Mouse (Mus musculus) left cerebral cortex, adult 2 months (tissue): Measurements from ENCODE around the gene Atad2b. TPM values are rescaled to one million over a fixed set of nuclear protein-coding genes. Genes with fewer than 3 reads are reported as not detected.

Experiments
- DNase-seq, 2 experiments: peaks; one replicate each; pipeline ENCODE4 v3.0.0; 2021 to 2022; ENCODE audit warnings: low spot score in 2 of 2, mixed read lengths in 1 of 2; ENCODE audit errors: extremely low spot score in 1 of 2
- H3K27ac ChIP-seq: fragments of 200-600 bp; 2 replicates; pipeline ENCODE4 v1.8.1; 2022
- H3K4me3 ChIP-seq: fragments of 200-600 bp; 2 replicates; pipeline ENCODE4 v1.8.1; 2022
- CTCF ChIP-seq: fragments of 200-600 bp; IDR thresholded peaks from 2 replicates; pipeline ENCODE4 v1.8.1; 2022; ENCODE audit warnings: antibody characterized with exemption, mild to moderate bottlenecking, moderate library complexity
- intact Hi-C: fragments of 180-260 bp; cut with DNase I; formaldehyde crosslinking; loops from one replicate; pipeline ENCODE4 v1.15.1; 2025
- long read RNA-seq, 2 experiments: library from polyadenylated mRNA; stranded (forward); transcript quantifications; one replicate each; pipeline ENCODE4 v2.0.0; 2021; ENCODE audit warnings: borderline mapping rate in 2 of 2
- total RNA-seq, 2 experiments: library from RNA; stranded (reverse); gene quantifications; 2 replicates each; pipeline ENCODE4 v1.2.3; 2021

Gene Atad2b
- total RNA-seq = 10 to 100 TPM; 32.6 to 37.9 TPM
- long read RNA-seq, experiment 1, partial matches to known transcripts = 4 of 7 reads
- long read RNA-seq, experiment 1, other reads (novel, unspliced or antisense) = 3 of 7 reads
- long read RNA-seq, experiment 2, partial matches to known transcripts = 0 of 3 reads
- long read RNA-seq, experiment 2, other reads (novel, unspliced or antisense) = 3 of 3 reads

DNA sequence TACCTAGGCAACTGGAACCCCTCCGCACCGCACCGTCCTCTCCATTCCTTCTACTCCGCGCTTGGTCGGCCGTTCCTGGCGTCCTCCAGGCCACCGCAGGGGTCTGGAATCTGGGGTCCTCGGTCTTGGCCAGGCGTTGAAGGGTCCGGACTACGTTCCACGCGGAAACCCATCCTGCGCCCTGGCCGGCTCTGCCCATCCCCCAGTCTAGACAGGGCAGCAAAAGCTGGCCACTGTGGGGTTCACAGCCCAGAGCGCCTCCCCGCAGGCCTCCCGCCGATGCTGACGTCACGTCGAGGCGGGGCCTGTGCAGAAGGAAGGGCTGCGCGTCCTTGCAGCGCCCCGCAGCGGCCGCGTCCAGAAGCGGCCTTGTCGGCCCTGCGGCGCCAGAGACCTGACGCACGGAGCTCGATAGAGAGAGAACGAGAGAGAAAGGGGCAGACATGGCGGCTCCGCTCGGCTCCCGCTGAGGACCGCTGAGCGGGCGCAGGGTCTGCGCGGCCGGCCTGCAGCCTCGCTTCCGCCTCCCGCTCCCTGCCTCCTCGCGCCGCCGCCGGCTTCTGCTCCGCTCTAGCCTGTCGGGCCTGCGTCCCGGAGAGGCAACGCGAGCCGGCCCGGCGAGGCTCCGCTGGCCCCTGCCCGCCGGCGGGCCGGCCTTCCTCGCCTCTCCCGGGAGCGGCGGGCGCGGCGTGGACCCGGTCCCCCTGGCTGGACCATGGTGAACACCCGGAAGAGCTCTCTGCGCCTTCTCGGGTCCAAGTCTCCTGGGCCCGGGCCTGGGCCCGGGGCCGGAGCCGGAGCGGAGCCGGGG, at the start of gene Atad2b:
Gene Atad2b (plus strand): TSS at position 360 of the 811 bp plus-strand sequence.
- intact Hi-C loops = loop anchor here (2.0 kb wide), 1 partner anchor 100 kb away; the partner anchor contains the start of gene Sf3b6
- peak; percentile 98 for TF ChIP-seq CTCF
- DNase-seq = peak; percentile 98 to 99
- H3K27ac ChIP-seq = peak within 1 kb of the TSS; percentile 98
- H3K4me3 ChIP-seq = peak within 1 kb of the TSS; percentile 74

DNA sequence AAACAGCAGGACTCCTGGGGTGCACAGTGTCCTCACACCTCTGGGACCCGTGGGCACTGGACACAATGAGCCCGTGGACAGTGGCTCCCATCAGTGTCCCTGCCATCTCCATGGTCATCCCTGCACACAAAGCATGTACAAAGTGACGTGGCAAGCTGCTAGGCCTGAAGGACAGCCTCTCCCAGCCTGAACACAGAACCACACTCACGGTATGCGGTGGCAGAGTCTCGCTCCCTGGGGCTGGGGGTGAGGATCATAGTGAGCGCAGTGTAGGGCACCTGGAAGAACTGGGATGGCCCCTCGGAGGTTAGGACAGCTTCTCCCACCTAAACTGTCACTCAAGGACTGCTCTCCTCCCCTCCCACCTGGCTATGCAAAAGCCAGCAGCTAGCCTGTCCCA, 48.2 kb upstream of the Atad2b start:
- Histone ChIP-seq H3K4me3 (no peak overlapping the region), H3K27ac (no peak overlapping the region)
- TF ChIP-seq CTCF = no peak
- intact Hi-C loops = no loop called here
- no peak for DNase-seq

DNA sequence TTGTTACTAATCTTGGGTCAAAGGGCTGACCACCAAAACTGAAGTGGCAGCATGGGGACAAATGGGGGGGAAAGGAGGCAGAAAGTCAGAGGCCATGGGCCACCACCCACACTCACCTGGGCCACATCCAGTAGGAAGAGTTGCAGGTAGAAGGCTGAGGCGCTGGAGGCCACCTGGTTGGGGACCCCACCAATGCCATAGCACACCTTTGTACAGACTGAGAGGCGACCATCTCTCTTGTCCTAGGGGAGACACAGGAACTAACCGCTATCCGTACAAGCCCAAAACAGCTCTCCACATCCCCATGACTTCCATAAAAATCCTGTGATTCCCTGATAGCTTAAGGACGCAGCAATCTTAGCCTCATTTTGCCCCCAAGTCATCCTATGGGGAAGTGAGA, 45.9 kb upstream of the Atad2b start:
- intact Hi-C loops = no loop called here
- H3K27ac ChIP-seq = no peak overlapping the region
- no peak overlapping the region for H3K4me3 ChIP-seq
- no peak for TF ChIP-seq CTCF
- no peak for DNase-seq

DNA sequence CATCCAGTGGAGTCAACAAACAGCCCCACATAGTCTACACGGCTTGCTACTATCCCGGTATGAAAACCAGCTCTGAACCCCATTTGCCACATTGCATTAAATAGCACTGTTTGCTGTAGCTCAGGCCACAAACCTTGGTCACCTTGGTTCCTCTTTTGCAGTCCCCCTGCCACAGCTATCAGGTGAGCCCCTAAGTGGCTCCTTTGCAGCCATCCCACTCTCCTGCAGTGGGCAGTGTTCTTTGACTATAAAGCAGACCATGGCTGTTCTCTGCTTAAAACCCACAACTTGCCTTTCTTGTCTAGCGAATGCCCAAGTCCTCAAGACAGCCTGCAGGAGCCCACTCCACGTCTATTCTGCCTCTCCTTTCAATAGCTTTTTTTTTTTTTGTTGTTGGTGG, 44.9 kb upstream of the Atad2b start:
- DNase-seq = no peak
- intact Hi-C loops = no loop called here
- no peak overlapping the region for H3K4me3 ChIP-seq

DNA sequence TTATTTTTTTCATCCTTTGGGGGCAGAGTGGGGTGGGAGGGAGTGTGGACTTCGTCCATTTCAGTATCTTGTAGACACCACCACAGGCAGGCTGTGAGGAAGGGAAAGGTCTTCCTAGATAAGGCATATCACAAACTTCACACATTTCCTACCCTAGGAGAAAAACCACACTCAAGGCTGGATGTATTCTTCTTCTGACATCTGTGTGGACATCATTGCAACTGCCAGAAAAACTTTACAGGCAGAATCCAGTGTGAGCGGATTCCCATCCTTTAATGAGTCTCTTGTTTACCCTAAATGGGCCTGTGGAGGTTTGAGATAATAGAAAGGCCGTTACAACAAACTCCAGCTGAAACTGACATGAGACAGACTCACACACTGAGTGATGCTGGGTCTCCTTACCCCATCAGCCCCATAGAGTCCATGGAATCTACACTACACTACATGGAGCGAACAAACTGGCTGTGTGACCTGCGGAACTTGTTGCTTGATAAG, 44.1 kb upstream of the Atad2b start:
- Histone ChIP-seq H3K27ac (no peak overlapping the region), H3K4me3 (no peak overlapping the region)
- TF ChIP-seq CTCF = no peak
- DNase-seq = no peak
- intact Hi-C loops = no loop called here

More for the DNA sequence above, 44.9 kb upstream of the Atad2b start:
- no peak overlapping the region for H3K27ac ChIP-seq
- no peak; the same call in 1 of the 2 replicates for TF ChIP-seq CTCF

DNA sequence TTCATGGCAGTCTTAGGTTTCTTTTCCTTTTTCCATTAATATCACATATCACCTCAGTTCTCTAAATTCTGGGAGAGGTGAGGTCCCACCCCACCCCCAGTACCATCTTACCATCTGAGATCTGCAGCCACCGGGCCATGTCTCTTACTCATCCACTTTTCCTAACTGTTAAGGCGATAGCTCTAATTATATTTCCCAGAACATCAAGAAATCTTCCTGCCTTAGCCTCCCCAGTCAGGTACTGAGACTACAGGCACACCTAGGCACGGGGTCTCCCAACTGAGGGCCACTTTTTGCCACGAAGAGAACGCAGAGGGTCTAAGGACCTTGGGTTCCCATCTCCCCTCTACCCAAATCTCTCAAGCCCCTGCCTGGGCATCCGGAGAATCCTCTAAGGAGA, 43.6 kb upstream of the Atad2b start:
- DNase-seq = no peak
- TF ChIP-seq CTCF = no peak

DNA sequence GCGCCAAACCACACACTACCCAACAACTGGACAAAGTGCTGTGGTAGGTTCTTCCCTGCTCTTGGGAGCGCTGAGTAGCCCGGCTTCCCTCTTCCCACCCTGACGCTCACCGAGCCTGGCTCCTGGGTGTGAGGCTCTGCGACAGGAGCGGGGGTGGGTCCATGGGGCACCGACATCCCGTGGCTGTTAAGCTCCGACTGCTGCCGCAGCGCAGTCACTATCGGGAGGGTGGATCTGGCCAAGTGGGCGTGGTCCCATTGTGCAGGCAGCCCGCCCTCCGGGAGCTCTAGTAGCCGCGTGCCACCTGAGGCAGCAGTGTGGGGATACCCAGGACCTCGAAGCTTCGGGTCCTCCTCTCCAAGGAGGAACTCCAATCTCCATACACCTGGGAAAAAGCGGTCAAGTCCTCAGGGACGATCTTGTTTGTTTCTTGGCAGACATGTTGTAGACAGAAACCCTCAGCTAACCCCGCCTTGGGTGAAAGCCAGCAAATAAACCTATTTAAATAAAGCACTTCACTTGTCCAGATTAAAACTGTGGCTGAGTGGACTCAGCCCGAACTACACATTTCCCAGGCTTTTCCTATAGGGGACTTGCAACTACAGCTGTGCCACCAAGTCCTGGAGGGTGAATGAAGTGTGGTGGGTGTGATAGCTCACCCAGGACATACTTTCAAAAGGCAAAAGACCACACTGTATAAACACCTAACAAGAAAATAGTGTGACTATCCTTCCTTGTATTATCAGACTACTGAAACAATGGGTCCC, 42.8 kb upstream of the Atad2b start, which contains the start of gene Mfsd2b:
Gene Mfsd2b (minus strand): TSS at position 199 of the 767 bp plus-strand sequence.
- H3K27ac ChIP-seq = no peak within 1 kb of the TSS
- peak; percentile 33 to 40 for DNase-seq
- peak within 1 kb of the TSS; percentile 31; the same call in 1 of the 2 replicates for H3K4me3 ChIP-seq
- TF ChIP-seq CTCF = no peak
- intact Hi-C loops = no loop called here

More for the DNA sequence above, 43.6 kb upstream of the Atad2b start:
- H3K4me3 ChIP-seq = no peak overlapping the region
- H3K27ac ChIP-seq = no peak overlapping the region
- intact Hi-C loops = no loop called here

DNA sequence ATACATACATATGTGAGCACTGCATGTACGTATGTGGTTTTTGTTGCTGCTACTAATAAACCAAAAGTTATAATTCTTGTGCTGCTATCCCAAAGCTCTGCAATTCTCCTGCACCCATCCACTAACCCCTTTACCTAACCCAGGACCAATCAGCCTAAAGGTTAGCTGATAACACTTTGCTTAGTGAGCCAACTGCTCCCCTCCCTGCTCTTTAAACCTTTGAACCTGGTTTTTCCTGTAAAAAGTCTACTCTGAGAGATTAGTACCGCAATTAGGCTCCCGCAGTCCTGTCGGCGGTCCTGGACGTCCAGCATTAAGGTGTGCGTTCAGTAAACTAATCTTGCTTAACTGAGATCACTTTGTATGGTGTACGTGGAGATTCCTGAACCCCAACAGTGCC, 41.5 kb upstream of the Atad2b start:
- TF ChIP-seq CTCF = no peak
- no peak overlapping the region for H3K27ac ChIP-seq
- no peak for DNase-seq
- H3K4me3 ChIP-seq = no peak overlapping the region
- intact Hi-C loops = no loop called here

DNA sequence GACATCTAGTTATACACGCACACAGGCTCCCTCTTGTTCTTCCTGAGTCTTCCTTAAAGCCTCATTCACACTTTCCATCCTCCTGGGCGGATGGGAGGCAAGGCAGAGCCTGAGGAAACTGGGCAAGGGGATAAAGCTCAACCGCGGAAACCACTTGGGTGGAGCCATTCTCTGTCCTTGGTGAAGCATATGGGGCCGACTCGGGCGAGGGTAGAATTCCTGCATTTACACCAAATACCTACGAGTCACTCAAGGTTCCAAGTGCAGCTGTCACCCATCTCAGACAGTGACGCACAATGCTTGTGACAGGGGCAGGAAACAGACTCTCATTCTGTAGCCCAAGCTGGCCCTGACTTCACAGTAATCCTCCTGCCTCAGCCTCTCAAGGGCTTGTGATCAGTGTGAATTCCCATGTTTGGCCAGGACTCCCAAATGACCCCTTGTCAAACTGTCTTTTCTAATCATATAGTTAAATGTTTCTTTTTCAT, 38.8 kb upstream of the Atad2b start:
- no peak for DNase-seq
- intact Hi-C loops = no loop called here
- no peak for TF ChIP-seq CTCF
- Histone ChIP-seq H3K27ac (no peak overlapping the region), H3K4me3 (no peak overlapping the region)

DNA sequence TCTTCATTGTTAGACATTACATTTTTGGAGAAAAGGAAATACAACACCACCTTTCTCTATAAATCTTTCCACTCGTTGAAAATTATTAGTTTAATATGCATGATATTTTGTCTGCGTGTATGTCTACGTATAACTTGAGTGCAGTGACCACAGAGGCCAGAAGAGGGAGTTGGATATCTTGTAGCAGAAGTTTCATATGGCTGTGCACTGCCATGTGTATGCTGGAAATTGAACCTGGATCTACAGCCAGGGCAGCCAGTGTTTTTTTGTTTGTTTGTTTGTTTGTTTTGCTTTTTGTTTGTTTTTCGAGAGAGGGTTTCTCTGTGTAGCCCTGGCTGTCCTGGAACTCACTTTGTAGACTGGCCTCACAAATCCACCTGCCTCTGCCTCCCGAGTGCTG, 38.1 kb upstream of the Atad2b start:
- no peak overlapping the region for H3K4me3 ChIP-seq
- intact Hi-C loops = no loop called here

DNA sequence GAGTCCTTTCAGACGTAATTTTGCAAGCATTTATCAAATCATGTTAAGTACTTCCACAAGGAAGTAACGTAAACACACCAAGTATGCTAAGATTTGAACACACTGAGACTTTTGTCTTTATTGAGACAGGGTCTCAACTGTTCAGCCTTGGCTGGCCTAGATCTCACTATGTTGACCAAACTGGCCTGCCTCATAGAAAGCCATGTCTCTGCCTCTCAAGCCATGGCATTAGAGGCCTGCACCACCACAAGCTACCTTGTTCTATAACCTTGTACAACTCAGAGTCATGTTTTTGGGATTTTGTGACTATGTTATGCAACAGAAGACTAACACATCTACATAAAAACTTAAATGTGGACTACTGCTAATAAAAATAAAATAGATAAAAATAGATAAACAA, 35.1 kb upstream of the Atad2b start:
- no peak for DNase-seq
- Histone ChIP-seq H3K27ac (no peak overlapping the region), H3K4me3 (no peak overlapping the region)
- intact Hi-C loops = no loop called here
- no peak for TF ChIP-seq CTCF

More for the DNA sequence above, 38.1 kb upstream of the Atad2b start:
- peak; percentile 34 for TF ChIP-seq CTCF
- H3K27ac ChIP-seq = no peak overlapping the region
- DNase-seq = no peak
